Mouse (Mus musculus): ENCODE data around the gene Brd3. TPM values are rescaled to one million over a fixed set of nuclear protein-coding genes. Genes with fewer than 3 reads are reported as not detected.
A peak's percentile ranks its signal among the peaks of the same experiment; 100 is the strongest.

Brd3 gene
- polyA plus RNA-seq, 1 experiment = 16.4 TPM

- Histone ChIP-seq H3K4me3 (ENCODE audit: insufficient read depth, low read depth, low read length) (no peak overlapping the region), H3K27me3 (replicated peaks; ENCODE audit: control insufficient read depth, insufficient read depth, low read length) (no peaks in the 10 kb centered on the region), H3K27ac (ENCODE audit: insufficient read depth, low read depth, low read length) (no peak overlapping the region), H3K36me3 (ENCODE audit: control insufficient read depth, insufficient read depth, low read length) (peaks cover 4% of the 10 kb centered on the region), H3K4me1 (ENCODE audit: control insufficient read depth, insufficient read depth, low read length) (no peaks in the 10 kb centered on the region; the same call in 1 of the 2 replicates)
- DNase-seq = no peak
- 82% methylated on average over 5 of the region's 5 CpGs for WGBS
- TF ChIP-seq POLR2A (IDR thresholded peaks at IDR 0.05; ENCODE audit: low read depth, low read length) = no peak
- TF ChIP-seq CTCF (conservative IDR thresholded peaks at IDR 0.05; ENCODE audit: insufficient read depth, insufficient read length, low read depth, low read length) = 0 out of 2 replicates have a peak, but pooled peaks have one; percentile 4
Observed at GRCm38 (mm10) chr2:27447782-27448181, 59.7 kb downstream of the Brd3 start.

DNA sequence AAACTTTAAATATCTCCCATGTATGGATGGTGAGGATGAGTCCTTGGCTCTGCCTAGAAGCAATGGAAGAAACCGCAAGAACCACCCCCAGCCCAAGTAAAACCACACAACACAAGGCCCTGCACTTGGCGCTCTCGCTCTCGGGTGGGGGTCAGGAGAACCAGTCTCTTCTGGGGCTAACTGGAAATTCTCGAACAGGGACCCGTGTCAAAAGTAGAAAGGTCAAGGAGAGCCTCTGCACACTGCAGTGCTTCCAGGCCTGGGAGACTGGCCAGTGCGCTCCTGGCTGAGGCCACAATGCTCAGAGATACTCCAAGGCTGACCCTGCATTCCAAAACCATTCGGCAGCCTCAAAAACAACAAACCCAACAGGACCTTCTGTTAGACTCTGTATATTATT lies 60.6 kb downstream of the Brd3 start:
- no peak for DNase-seq
- Histone ChIP-seq H3K4me1 (ENCODE audit: control insufficient read depth, insufficient read depth, low read length) (peaks cover 1% of the 10 kb centered on the region; the same call in 1 of the 2 replicates), H3K27ac (ENCODE audit: insufficient read depth, low read depth, low read length) (no peak overlapping the region), H3K36me3 (ENCODE audit: control insufficient read depth, insufficient read depth, low read length) (peaks cover 4% of the 10 kb centered on the region), H3K27me3 (replicated peaks; ENCODE audit: control insufficient read depth, insufficient read depth, low read length) (no peaks in the 10 kb centered on the region), H3K4me3 (ENCODE audit: insufficient read depth, low read depth, low read length) (no peak overlapping the region)
- WGBS = 80% methylated on average over 8 of the region's 8 CpGs
- TF ChIP-seq POLR2A (IDR thresholded peaks at IDR 0.05; ENCODE audit: low read depth, low read length) = no peak
- TF ChIP-seq CTCF (conservative IDR thresholded peaks at IDR 0.05; ENCODE audit: insufficient read depth, insufficient read length, low read depth, low read length) = no peak

- TF ChIP-seq POLR2A (IDR thresholded peaks at IDR 0.05; ENCODE audit: low read depth, low read length) = no peak
- TF ChIP-seq CTCF (conservative IDR thresholded peaks at IDR 0.05; ENCODE audit: insufficient read depth, insufficient read length, low read depth, low read length) = no peak
- no peak overlapping the region for H3K27ac ChIP-seq (ENCODE audit: insufficient read depth, low read depth, low read length)
- H3K27me3 ChIP-seq (replicated peaks; ENCODE audit: control insufficient read depth, insufficient read depth, low read length) = no peaks in the 10 kb centered on the region
- no peak overlapping the region for H3K4me3 ChIP-seq (ENCODE audit: insufficient read depth, low read depth, low read length)
- H3K36me3 ChIP-seq (ENCODE audit: control insufficient read depth, insufficient read depth, low read length) = peaks cover 4% of the 10 kb centered on the region
- DNase-seq = no peak
- 93% methylated on average over 3 of the region's 3 CpGs for WGBS
- H3K4me1 ChIP-seq (ENCODE audit: control insufficient read depth, insufficient read depth, low read length) = peaks cover 4% of the 10 kb centered on the region; the same call in 1 of the 2 replicates
Observed at GRCm38 (mm10) chr2:27445910-27446309, 61.6 kb downstream of the Brd3 start.

GRCm38 (mm10) chr2:27443450-27443708 lies 64.1 kb downstream of the Brd3 start:
- no peak for DNase-seq
- Histone ChIP-seq H3K4me3 (ENCODE audit: insufficient read depth, low read depth, low read length) (no peak overlapping the region), H3K27me3 (replicated peaks; ENCODE audit: control insufficient read depth, insufficient read depth, low read length) (no peaks in the 10 kb centered on the region), H3K27ac (ENCODE audit: insufficient read depth, low read depth, low read length) (no peak overlapping the region), H3K4me1 (ENCODE audit: control insufficient read depth, insufficient read depth, low read length) (peaks cover 4% of the 10 kb centered on the region; the same call in 1 of the 2 replicates), H3K36me3 (ENCODE audit: control insufficient read depth, insufficient read depth, low read length) (no peaks in the 10 kb centered on the region)
- TF ChIP-seq CTCF (conservative IDR thresholded peaks at IDR 0.05; ENCODE audit: insufficient read depth, insufficient read length, low read depth, low read length) = no peak
- TF ChIP-seq POLR2A (IDR thresholded peaks at IDR 0.05; ENCODE audit: low read depth, low read length) = no peak
- 75% methylated on average over 5 of the region's 5 CpGs for WGBS

DNA sequence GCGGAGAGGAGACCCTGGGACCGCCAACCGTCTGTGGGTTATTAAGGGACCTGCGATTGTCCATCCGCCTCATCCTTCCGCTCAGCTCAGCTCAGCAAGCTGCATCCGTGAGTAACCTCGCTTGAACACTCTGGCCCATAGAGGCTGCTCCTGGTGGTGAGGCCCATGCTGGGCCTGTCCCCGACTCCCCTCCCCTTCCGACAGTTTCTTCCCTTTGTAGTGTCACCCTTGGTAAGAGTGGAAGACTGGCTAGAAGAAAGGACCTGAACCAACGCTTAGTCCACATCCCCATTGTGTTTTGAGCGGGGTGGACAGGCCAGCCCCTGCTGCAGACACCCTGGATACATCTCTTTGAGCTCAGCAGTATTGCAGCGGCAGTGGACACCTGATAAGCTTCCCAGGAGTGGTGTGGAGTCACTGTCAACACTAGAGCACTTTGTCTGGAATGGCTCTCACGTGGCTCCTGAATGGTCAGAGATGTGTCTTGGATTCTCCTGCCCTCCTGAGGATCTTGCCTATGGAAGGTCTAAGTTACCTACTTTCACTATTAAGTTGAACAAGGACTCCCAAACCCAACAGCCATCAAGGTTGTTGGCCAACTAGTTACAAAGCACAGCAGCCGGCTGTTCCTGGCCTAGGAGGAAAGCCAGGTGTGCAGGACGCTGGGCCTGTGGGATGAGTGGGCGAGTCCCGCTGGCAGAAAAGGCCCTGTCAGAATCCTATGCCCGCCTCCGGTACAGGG lies 64.6 kb downstream of the Brd3 start:
- WGBS = 33% methylated on average over 20 of the region's 20 CpGs
- Histone ChIP-seq H3K4me1 (ENCODE audit: control insufficient read depth, insufficient read depth, low read length) (peaks cover 4% of the 10 kb centered on the region; the same call in 1 of the 2 replicates), H3K36me3 (ENCODE audit: control insufficient read depth, insufficient read depth, low read length) (no peaks in the 10 kb centered on the region), H3K27me3 (replicated peaks; ENCODE audit: control insufficient read depth, insufficient read depth, low read length) (no peaks in the 10 kb centered on the region), H3K4me3 (ENCODE audit: insufficient read depth, low read depth, low read length) (peak overlapping the region; percentile 68), H3K27ac (ENCODE audit: insufficient read depth, low read depth, low read length) (no peak overlapping the region)
- DNase-seq = no peak
- TF ChIP-seq POLR2A (IDR thresholded peaks at IDR 0.05; ENCODE audit: low read depth, low read length) = no peak

- Histone ChIP-seq H3K4me3 (ENCODE audit: insufficient read depth, low read depth, low read length) (peak within 1 kb of the TSS; percentile 68), H3K36me3 (ENCODE audit: control insufficient read depth, insufficient read depth, low read length) (no peaks in the 10 kb centered on the region), H3K27me3 (replicated peaks; ENCODE audit: control insufficient read depth, insufficient read depth, low read length) (no peaks in the 10 kb centered on the region), H3K27ac (ENCODE audit: insufficient read depth, low read depth, low read length) (no peak within 1 kb of the TSS), H3K4me1 (ENCODE audit: control insufficient read depth, insufficient read depth, low read length) (peaks cover 4% of the 10 kb centered on the region; the same call in 1 of the 2 replicates)
- peak; percentile 98 for DNase-seq
- 2% methylated on average over 36 of the region's 36 CpGs for WGBS
- TF ChIP-seq CTCF (conservative IDR thresholded peaks at IDR 0.05; ENCODE audit: insufficient read depth, insufficient read length, low read depth, low read length) (no peak), POLR2A (IDR thresholded peaks at IDR 0.05; ENCODE audit: low read depth, low read length) (no peak)
Observed at GRCm38 (mm10) chr2:27441767-27442707, 65.4 kb downstream of the Brd3 start, which contains the start of gene Brd3os. Brd3os (plus strand) TSS chr2:27442324.

DNA sequence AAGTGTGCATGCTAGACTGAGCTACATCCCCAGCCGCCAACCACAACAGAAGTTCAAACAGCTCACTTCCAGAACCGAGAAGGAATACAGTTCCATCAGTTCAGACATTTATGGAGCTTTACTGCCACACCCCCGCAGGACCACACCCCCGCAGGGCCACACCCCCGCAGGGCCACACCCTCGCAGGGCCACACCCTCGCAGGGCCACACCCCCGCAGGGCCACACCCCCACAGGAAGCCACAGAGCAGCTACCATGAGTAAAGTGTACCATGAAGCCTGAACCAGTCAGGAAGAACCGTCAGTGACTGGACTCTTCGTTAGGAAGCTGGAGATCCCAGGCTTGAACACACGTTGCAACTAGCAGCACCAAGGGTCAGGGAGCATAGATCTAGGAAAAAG lies 69.2 kb downstream of the Brd3 start:
- DNase-seq = no peak
- WGBS = 20% methylated on average over 11 of the region's 11 CpGs
- no peaks in the 10 kb centered on the region for H3K36me3 ChIP-seq (ENCODE audit: control insufficient read depth, insufficient read depth, low read length)
- no peak overlapping the region for H3K4me3 ChIP-seq (ENCODE audit: insufficient read depth, low read depth, low read length)
- no peak overlapping the region for H3K27ac ChIP-seq (ENCODE audit: insufficient read depth, low read depth, low read length)
- H3K4me1 ChIP-seq (ENCODE audit: control insufficient read depth, insufficient read depth, low read length) = peaks cover 4% of the 10 kb centered on the region; the same call in 1 of the 2 replicates
- no peak for TF ChIP-seq CTCF (conservative IDR thresholded peaks at IDR 0.05; ENCODE audit: insufficient read depth, insufficient read length, low read depth, low read length)
- no peak for TF ChIP-seq POLR2A (IDR thresholded peaks at IDR 0.05; ENCODE audit: low read depth, low read length)
- no peaks in the 10 kb centered on the region for H3K27me3 ChIP-seq (replicated peaks; ENCODE audit: control insufficient read depth, insufficient read depth, low read length)
